Comparison of ENCODE assay signal across 11 mouse cellular contexts in genomic region chr4:28301686-28302085, GRCm38 (mm10).
DNase-seq lines count a peak whose midpoint lies in the region; ATAC-seq and TF ChIP-seq lines count a peak whose summit lies in the region.
"Had no signal": no experiment of that assay in that cellular context is flagged by ENCODE, and none has a peak within 500 bp of the region (broad histone marks: within the 10 kb centered on the region; RNA-seq: fewer than 3 reads in every experiment).

No protein-coding gene starts in this region.

- H3K36me3 ChIP-seq in midbrain, embryonic 11.5 days (ENCODE audit: control insufficient read depth, insufficient read depth, low read length) = no peaks in the 10 kb centered on the region
- H3K36me3 ChIP-seq in midbrain, embryonic 10.5 days = no peaks in the 10 kb centered on the region
- H3K36me3 ChIP-seq: hindbrain, embryonic 10.5 days had no signal

- no peak for TF ChIP-seq POLR2A in cerebellum, adult 2 months (IDR thresholded peaks at IDR 0.05; ENCODE audit: borderline replicate concordance, insufficient read depth, low read length)

- TF ChIP-seq CTCF in cerebellum, adult 2 months (IDR thresholded peaks at IDR 0.05; ENCODE audit: borderline replicate concordance, insufficient read depth, low read depth, low read length) = no peak

- no peak overlapping the region for H3K4me2 ChIP-seq in midbrain, embryonic 11.5 days

- WGBS in cerebellum, adult 2 months = 16% methylated on average over 1 of the region's 1 CpGs
- WGBS in midbrain, embryonic 11.5 days = 42% methylated on average over 1 of the region's 1 CpGs
- 47% methylated on average over 1 of the region's 1 CpGs for WGBS in midbrain, embryonic 10.5 days

- H3K9me3 ChIP-seq in midbrain, embryonic 11.5 days (ENCODE audit: control insufficient read depth, low read length) = no peaks in the 10 kb centered on the region
- no peaks in the 10 kb centered on the region for H3K9me3 ChIP-seq in midbrain, embryonic 10.5 days (replicated peaks)
- H3K9me3 ChIP-seq: hindbrain, embryonic 10.5 days had no signal

- no peak overlapping the region for H3K27ac ChIP-seq in cerebellum, adult 2 months (ENCODE audit: insufficient read depth, low read length)
- no peak overlapping the region for H3K27ac ChIP-seq in midbrain, embryonic 11.5 days (ENCODE audit: low read depth, low read length)
- no peak overlapping the region for H3K27ac ChIP-seq in midbrain, embryonic 10.5 days (replicated peaks)
- H3K27ac ChIP-seq: hindbrain, embryonic 10.5 days had no signal

- no peak overlapping the region for H3K4me3 ChIP-seq in cerebellum, adult 2 months (replicated peaks; ENCODE audit: insufficient read depth, low read depth, low read length)
- no peak overlapping the region for H3K4me3 ChIP-seq in midbrain, embryonic 11.5 days (ENCODE audit: low read depth, low read length)
- no peak overlapping the region for H3K4me3 ChIP-seq in midbrain, embryonic 10.5 days
- H3K4me3 ChIP-seq: hindbrain, embryonic 10.5 days had no signal

- ATAC-seq in midbrain, embryonic 11.5 days (ENCODE audit: low FRiP score) = 0 out of 2 replicates have a peak, but pooled peaks have one; percentile 20
- ATAC-seq: lung, postnatal 0 days; Patski had no signal

- no peak overlapping the region for H3K9ac ChIP-seq in midbrain, embryonic 11.5 days (ENCODE audit: low read length)

- no peaks in the 10 kb centered on the region for H3K27me3 ChIP-seq in cerebellum, adult 2 months (ENCODE audit: control insufficient read depth, insufficient read depth, low read length)
- no peaks in the 10 kb centered on the region for H3K27me3 ChIP-seq in midbrain, embryonic 11.5 days (ENCODE audit: control insufficient read depth, insufficient read depth, low read length)
- H3K27me3 ChIP-seq in midbrain, embryonic 10.5 days (ENCODE audit: low read depth, poor library complexity, severe bottlenecking) = peaks cover 17% of the 10 kb centered on the region; the same call in 1 of the 2 replicates
- H3K27me3 ChIP-seq: Patski had no signal

- H3K4me1 ChIP-seq in cerebellum, adult 2 months (ENCODE audit: control insufficient read depth, insufficient read depth, low read length) = no peaks in the 10 kb centered on the region
- 0 out of 2 replicates have a peak, but pooled peaks cover 6% of the 10 kb centered on the region for H3K4me1 ChIP-seq in midbrain, embryonic 11.5 days (ENCODE audit: control insufficient read depth, insufficient read depth, low read length)
- H3K4me1 ChIP-seq in midbrain, embryonic 10.5 days = peaks cover 37% of the 10 kb centered on the region

- DNase-seq in cerebellum, adult 2 months = peak; percentile 8 to 25
- DNase-seq in cerebellum, adult 9-11 months = no peak
- DNase-seq in midbrain, embryonic 11.5 days (ENCODE audit: low spot score, missing footprints) = no peak
- DNase-seq in midbrain, embryonic 10.5 days (ENCODE audit: low spot score) = no peak
- peak; percentile 62 to 72 for DNase-seq in layer of hippocampus, adult 8-10 months (ENCODE audit: low spot score in 2 of 2)
- DNase-seq in right cerebral cortex, postnatal 10 days (ENCODE audit: low spot score in 2 of 2) = peak; percentile 28 to 35
- no peak for DNase-seq in kidney, postnatal 36 days
- DNase-seq in spleen, postnatal 36 days (ENCODE audit: low spot score in 2 of 2) = no peak

Comparison
In these comparisons a context has a peak if more than half of its experiments do, and no peak if none do; other contexts are left out.
1. DNase-seq: peak in cerebellum, adult 2 months (2 of 2), layer of hippocampus, adult 8-10 months (2 of 2) and right cerebral cortex, postnatal 10 days (2 of 2); none in cerebellum, adult 9-11 months (single experiment), midbrain, embryonic 11.5 days (single experiment), midbrain, embryonic 10.5 days (single experiment), kidney, postnatal 36 days (0 of 2) and spleen, postnatal 36 days (0 of 2).